Mouse (Mus musculus) layer of hippocampus, adult 8-10 months (tissue): ENCODE measurements at regions not wholly inside any gene's neighbourhood (a gene's known extent, or its start where the extent isn't known, plus 50 kb on each side); places are given as distances from the start of the nearest gene placed in this dataset.

Experiments
- DNase-seq, 2 experiments: peaks; one replicate each; pipeline ENCODE4 v3.0.0; 2022; ENCODE audit warnings: low spot score in 2 of 2

DNA sequence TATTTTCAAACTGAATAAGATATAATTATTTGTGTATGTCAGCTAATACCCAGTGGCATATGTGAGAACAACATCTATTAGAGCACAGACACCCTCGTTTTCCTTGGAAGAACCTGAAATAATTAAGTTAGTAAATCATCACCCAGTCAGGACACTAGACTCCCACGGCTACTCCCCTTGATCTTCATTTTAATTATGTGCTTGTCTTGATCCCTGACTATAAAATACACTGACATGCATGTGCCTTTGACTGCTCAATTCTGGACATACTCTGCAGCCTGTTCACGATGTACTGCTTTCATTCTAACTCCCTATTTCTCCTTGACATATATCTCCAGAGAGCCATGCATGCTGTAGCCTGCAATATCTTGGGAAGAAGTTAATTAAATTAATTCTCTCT, 232.7 kb upstream of the Atxn7l3b start:
- no peak for DNase-seq

DNA sequence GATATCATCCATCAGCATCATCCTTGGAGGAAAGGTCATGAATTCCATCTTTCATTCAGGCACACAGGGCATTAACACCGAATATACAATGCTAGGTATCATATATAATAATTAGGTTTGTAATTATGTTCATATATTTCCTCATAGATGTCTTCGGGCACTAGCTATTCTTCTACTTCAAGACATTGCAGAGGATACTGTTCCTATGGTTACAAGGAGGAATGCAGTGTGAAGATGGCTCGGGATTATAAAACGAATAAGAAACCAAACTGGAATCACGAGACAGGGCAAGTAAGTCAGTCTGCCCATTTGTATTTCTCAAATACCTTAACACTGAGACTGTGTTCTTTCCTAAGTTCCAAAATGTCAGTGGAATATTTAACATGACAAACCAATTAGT, 231.3 kb upstream of the Atxn7l3b start:
- no peak for DNase-seq

DNA sequence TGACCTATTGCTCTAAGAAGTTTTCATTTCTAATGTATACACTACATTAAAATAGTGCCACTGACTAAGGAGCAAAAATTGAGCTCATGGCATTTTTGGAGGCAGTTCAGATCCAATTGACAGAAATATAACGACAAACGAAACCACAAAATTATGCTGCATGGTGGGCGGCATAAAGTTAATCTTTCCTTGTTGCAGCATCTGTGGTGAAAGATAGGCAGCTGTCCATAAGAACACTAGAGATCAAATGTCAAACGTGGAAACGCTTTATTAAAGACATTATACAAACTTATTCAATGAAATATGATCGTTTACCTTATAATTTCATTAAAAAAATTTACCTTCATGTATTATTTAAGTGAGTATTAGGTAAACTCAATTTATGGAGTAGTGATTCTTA, 230.2 kb upstream of the Atxn7l3b start:
- no peak for DNase-seq

DNA sequence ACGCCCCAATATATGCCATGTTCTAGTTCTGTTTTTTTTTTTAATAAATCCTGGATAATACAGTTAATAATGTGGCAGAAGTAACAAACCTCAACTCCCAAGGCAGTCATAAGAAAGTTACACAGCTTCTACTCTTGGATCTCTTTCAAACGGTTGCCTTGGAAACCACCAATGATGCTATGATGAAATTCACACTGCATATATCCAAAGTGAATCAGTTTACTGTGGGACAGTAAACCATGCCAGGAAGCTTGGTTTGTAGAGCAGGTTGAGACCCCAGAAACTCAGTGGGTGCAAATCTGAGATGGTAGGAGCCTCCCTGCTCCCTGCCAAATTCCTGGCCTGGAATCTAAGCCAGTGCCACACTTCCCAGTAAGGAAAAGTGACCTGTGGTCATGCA, 212.8 kb upstream of the Atxn7l3b start:
- peak in 1 of 2 experiments; percentile 8 for DNase-seq

DNA sequence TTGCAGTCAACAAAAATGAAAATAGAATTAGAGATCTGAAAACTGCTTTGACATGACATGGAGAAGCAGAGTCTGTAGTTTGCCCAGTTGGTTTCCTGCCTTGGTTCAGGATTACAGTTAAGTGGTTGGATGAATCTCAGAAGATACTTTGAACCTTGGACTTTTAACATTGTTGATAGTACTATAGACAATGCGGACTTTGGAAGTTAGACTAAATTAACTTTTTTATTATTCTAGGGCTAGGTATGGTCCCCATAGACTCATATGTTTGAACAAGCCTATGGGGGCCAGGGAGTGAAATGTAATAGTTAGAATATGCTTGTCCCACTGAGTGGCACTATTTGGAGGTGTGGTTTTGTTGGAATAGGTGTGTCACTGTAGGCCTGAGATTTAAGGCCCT, 186.2 kb upstream of the Atxn7l3b start:
- no peak for DNase-seq

DNA sequence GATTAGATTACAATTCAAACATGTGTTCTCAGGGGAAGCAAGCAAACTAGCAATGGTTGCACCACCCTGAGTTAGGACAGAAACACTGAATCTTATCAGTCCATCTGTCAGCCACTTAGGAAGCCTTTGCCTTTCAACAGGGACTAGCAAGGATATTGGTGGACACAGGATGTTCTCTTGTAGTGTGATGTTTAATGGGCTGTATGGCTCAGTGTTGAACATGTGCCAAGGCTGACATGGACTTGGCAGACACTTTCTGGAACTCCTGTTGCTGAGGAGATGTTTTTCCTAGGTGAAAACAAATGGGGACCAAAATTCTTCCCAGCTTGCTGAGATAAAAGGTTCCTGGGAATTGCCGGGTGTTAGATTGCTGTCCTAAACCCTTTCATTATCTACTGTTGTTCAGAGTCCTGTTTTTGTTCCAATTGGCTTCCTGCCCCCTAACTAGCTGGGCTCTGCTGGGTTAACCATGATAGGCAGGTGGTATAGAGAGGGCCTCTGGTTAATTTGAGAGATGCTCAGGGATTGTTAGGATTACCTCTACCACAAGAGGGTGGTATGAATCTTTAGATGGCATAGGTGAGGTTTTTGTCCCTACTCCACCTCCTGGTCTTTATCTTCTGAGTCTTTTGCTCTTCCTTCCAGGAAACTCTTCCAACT, 177.1 kb upstream of the Atxn7l3b start:
- no peak for DNase-seq

DNA sequence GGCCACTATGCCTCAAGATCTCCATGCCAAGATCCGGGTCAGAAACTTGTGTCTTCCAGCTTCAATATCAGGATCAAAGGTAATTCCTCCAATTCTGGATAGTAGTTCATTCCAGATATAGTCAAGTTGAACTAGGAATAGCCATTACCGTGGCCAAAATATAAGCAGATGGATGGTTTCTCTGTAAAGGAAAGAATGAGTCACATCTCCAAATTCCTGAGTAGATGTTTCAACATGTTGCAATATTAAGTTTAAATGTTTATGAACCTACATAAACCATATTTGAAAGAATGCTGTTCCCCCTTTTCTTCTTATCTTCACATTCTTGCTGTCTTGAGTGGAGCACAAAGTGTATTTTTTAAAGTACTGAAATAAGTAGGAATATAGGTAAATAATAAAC, 176.5 kb upstream of the Atxn7l3b start:
- no peak for DNase-seq
